Mouse (Mus musculus) CH12.LX (cell line): ENCODE results near the gene Akap1. TPM values are rescaled to one million over a fixed set of nuclear protein-coding genes. Genes with fewer than 3 reads are reported as not detected.

Experiments used
- DNase-seq: peaks from one replicate; pipeline ENCODE4 v3.0.0-alpha.2; 2013; ENCODE audit errors: extremely low read depth
- H3K27ac ChIP-seq: 2 replicates; pipeline ENCODE4 v1.5.1; 2012; ENCODE audit warnings: low read depth, mild to moderate bottlenecking, control low read depth, moderate library complexity; ENCODE audit not compliant: insufficient read depth
- H3K27me3 ChIP-seq: replicated peaks from 2 replicates; pipeline ENCODE3; 2012; ENCODE audit warnings: inconsistent platforms
- H3K36me3 ChIP-seq, 2 experiments: replicated peaks in 1 of 2; 2 replicates each; pipeline versions ENCODE3 to v1.6.1; 2012; ENCODE audit warnings: inconsistent platforms in 1 of 2, low read length in 1 of 2, mild to moderate bottlenecking in 1 of 2, mixed read lengths in 1 of 2, moderate library complexity in 1 of 2; ENCODE audit not compliant: control insufficient read depth in 1 of 2, insufficient read depth in 1 of 2
- H3K4me1 ChIP-seq, 2 experiments: 2 replicates each; pipeline ENCODE4 v1.6.1; 2012; ENCODE audit warnings: inconsistent platforms in 1 of 2, moderate library complexity in 1 of 2; ENCODE audit not compliant: insufficient read depth in 2 of 2, control insufficient read depth in 1 of 2
- H3K4me2 ChIP-seq: 2 replicates; pipeline ENCODE4 v1.6.1; 2012; ENCODE audit warnings: low read depth, mild to moderate bottlenecking, control low read depth; ENCODE audit not compliant: poor library complexity, insufficient read depth, severe bottlenecking
- H3K4me3 ChIP-seq, 3 experiments: fragments of 150-350 bp in 1 of 3; sonication (generic) in 1 of 3; replicated peaks in 1 of 3; 2 replicates each; pipeline versions ENCODE3 to v1.5.1; 2011 to 2012; ENCODE audit warnings: low read depth in 2 of 3, low read length in 2 of 3, mild to moderate bottlenecking in 2 of 3, moderate library complexity in 2 of 3, control low read depth in 1 of 3, improper control_type of control experiment in 1 of 3, inconsistent platforms in 1 of 3, mixed read lengths in 1 of 3; ENCODE audit not compliant: poor library complexity in 1 of 3
- H3K79me2 ChIP-seq: replicated peaks from 2 replicates; pipeline ENCODE4 v1.6.1; 2012; ENCODE audit warnings: mild to moderate bottlenecking, moderate library complexity; ENCODE audit not compliant: control insufficient read depth, poor library complexity, insufficient read depth, severe bottlenecking; ENCODE audit errors: extremely low read depth
- H3K9ac ChIP-seq: 2 replicates; pipeline ENCODE4 v1.6.1; 2012; ENCODE audit warnings: low read depth, mild to moderate bottlenecking, control low read depth, moderate library complexity; ENCODE audit not compliant: insufficient read depth
- H3K9me3 ChIP-seq: replicated peaks from 2 replicates; pipeline ENCODE3; 2012; ENCODE audit warnings: low read length, inconsistent platforms, mixed read lengths
- CHD1 ChIP-seq: IDR thresholded peaks from 2 replicates; pipeline ENCODE4 v1.6.1; 2012; ENCODE audit warnings: low read depth, low read length, improper control_type of control experiment, inconsistent platforms
- E2F4 ChIP-seq: IDR thresholded peaks from 2 replicates; pipeline ENCODE4 v1.6.1; 2011; ENCODE audit warnings: low read depth, low read length, improper control_type of control experiment; ENCODE audit not compliant: insufficient replicate concordance
- ELF1 ChIP-seq: IDR thresholded peaks from 2 replicates; pipeline ENCODE4 v1.6.1; 2014; ENCODE audit warnings: low read depth, mild to moderate bottlenecking, inconsistent platforms, low read length, improper control_type of control experiment
- EP300 ChIP-seq: IDR thresholded peaks from 2 replicates; pipeline ENCODE4 v1.6.1; 2011; ENCODE audit warnings: low read length, improper control_type of control experiment
- ETS1 ChIP-seq: conservative IDR thresholded peaks from 2 replicates; pipeline ENCODE4 v1.6.1; 2012; ENCODE audit warnings: low read depth, mild to moderate bottlenecking, inconsistent platforms, low read length, improper control_type of control experiment, moderate library complexity
- GABPA ChIP-seq: IDR thresholded peaks from 2 replicates; pipeline ENCODE4 v1.6.1; 2012; ENCODE audit warnings: low read depth, low read length, improper control_type of control experiment, inconsistent platforms; ENCODE audit not compliant: insufficient replicate concordance
- HCFC1 ChIP-seq: IDR thresholded peaks from 2 replicates; pipeline ENCODE4 v1.6.1; 2012; ENCODE audit warnings: low read depth, mild to moderate bottlenecking, inconsistent platforms, low read length, improper control_type of control experiment
- JUND ChIP-seq: conservative IDR thresholded peaks from 2 replicates; pipeline ENCODE4 v1.6.1; 2011; ENCODE audit warnings: low read depth, low read length, improper control_type of control experiment
- MEF2A ChIP-seq: IDR thresholded peaks from 2 replicates; pipeline ENCODE4 v1.6.1; 2014; ENCODE audit warnings: low read depth, mild to moderate bottlenecking, inconsistent platforms, low read length, improper control_type of control experiment, borderline replicate concordance
- MYC ChIP-seq: IDR thresholded peaks from 2 replicates; pipeline ENCODE4 v1.6.1; 2011; ENCODE audit warnings: low read depth, mild to moderate bottlenecking, improper control_type of control experiment, low read length
- NELFE ChIP-seq: IDR thresholded peaks from 2 replicates; pipeline ENCODE4 v1.6.1; 2011; ENCODE audit warnings: low read depth, low read length, improper control_type of control experiment
- PAX5 ChIP-seq: IDR thresholded peaks from 2 replicates; pipeline ENCODE4 v1.6.1; 2012; ENCODE audit warnings: low read length, inconsistent platforms, mixed read lengths
- POLR2A ChIP-seq: IDR thresholded peaks from 2 replicates; pipeline ENCODE4 v1.6.1; 2011; ENCODE audit warnings: low read depth, mild to moderate bottlenecking, improper control_type of control experiment, low read length
- RAD21 ChIP-seq: IDR thresholded peaks from 2 replicates; pipeline ENCODE4 v1.6.1; 2011; ENCODE audit warnings: low read depth, mild to moderate bottlenecking, low read length, improper control_type of control experiment, moderate library complexity
- SIN3A ChIP-seq: IDR thresholded peaks from 2 replicates; pipeline ENCODE4 v1.6.1; 2012; ENCODE audit warnings: low read length, improper control_type of control experiment, inconsistent platforms
- TBP ChIP-seq: conservative IDR thresholded peaks from 2 replicates; pipeline ENCODE4 v1.6.1; 2011; ENCODE audit warnings: low read depth, low read length, improper control_type of control experiment
- USF2 ChIP-seq: conservative IDR thresholded peaks from 2 replicates; pipeline ENCODE4 v1.6.1; 2011; ENCODE audit warnings: low read depth, low read length, improper control_type of control experiment
- ZC3H11A ChIP-seq: IDR thresholded peaks from 2 replicates; pipeline ENCODE4 v1.6.1; 2012; ENCODE audit warnings: low read depth, mild to moderate bottlenecking, inconsistent platforms, low read length, improper control_type of control experiment
- dilution Hi-C: fragments of 300-500 bp; cut with MboI; formaldehyde crosslinking; loops from 2 replicates; pipeline ENCODE4 v1.14.3; 2020; ENCODE audit warnings: low sequenced_read_pairs; ENCODE audit not compliant: extremely low pct_unique_long_range_greater_than_20kb, extremely low pct_ligation_motif_present
- in situ Hi-C: fragments of 300-500 bp; cut with MboI; formaldehyde crosslinking; loops from 3 replicates; pipeline ENCODE4 v1.14.3; 2019; ENCODE audit warnings: low sequenced_read_pairs, low pct_ligation_motif_present, low pct_unique_long_range_greater_than_20kb, mixed read lengths
- polyA plus RNA-seq: library from polyadenylated mRNA; unstranded; fragments of >175 nt; gene quantifications from 2 replicates; pipeline ENCODE4 v1.2.1, GENCODE M21; 2012; ENCODE audit warnings: low read depth; ENCODE audit not compliant: insufficient read length
- total RNA-seq, 2 experiments: library from RNA; depleted of rRNA; stranded (reverse); fragments of 300-350 nt in 1 of 2; fragments of >200 nt in 1 of 2; gene quantifications; 2 replicates each; pipeline ENCODE4 v1.2.3; 2012 to 2014

Akap1 gene
- total and polyA plus RNA-seq, 3 experiments = 46.4 to 54.8 (median 51.6) TPM

DNA sequence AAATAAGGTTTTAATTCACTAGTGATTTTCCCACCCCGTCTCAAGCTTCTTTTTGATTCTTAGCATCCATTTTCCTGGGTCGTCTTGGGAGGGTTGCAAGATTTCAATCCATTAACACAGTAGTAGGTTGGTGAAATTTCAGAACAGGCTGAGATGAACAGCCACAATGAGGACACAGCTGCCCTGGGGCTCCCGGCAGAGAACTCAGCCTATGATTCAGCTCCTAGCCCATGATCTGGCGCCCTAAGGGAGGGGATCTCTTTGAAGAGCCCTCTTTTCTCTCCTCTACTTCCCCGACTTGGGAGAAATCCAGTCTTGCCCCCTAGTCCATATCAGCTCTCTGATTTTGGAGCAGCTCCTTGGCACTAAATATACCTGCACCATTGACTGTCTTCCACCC lies 41.9 kb downstream of the Akap1 start:
- in situ Hi-C loops = loop anchor here (5.0 to 10.0 kb wide), 3 partner anchors 265 to 568 kb away; partner anchors contain the start of gene Ccdc182
- no peaks in the 10 kb centered on the region for H3K79me2 ChIP-seq
- no peak overlapping the region for H3K27ac ChIP-seq
- H3K4me2 ChIP-seq = no peak overlapping the region
- no peak overlapping the region for H3K9ac ChIP-seq
- dilution Hi-C loops = no loop called here
- H3K9me3 ChIP-seq = no peaks in the 10 kb centered on the region
- peaks cover 5% of the 10 kb centered on the region for H3K27me3 ChIP-seq
- H3K4me3 ChIP-seq = no peak overlapping the region
- TF ChIP-seq MYC (no peak), RAD21 (no peak), GABPA (no peak), ELF1 (no peak), PAX5 (no peak), USF2 (no peak), POLR2A (no peak)
- H3K36me3 ChIP-seq = no peaks in the 10 kb centered on the region
- peaks cover 4 to 10% of the 10 kb centered on the region in 2 experiments for H3K4me1 ChIP-seq
- DNase-seq = no peak

DNA sequence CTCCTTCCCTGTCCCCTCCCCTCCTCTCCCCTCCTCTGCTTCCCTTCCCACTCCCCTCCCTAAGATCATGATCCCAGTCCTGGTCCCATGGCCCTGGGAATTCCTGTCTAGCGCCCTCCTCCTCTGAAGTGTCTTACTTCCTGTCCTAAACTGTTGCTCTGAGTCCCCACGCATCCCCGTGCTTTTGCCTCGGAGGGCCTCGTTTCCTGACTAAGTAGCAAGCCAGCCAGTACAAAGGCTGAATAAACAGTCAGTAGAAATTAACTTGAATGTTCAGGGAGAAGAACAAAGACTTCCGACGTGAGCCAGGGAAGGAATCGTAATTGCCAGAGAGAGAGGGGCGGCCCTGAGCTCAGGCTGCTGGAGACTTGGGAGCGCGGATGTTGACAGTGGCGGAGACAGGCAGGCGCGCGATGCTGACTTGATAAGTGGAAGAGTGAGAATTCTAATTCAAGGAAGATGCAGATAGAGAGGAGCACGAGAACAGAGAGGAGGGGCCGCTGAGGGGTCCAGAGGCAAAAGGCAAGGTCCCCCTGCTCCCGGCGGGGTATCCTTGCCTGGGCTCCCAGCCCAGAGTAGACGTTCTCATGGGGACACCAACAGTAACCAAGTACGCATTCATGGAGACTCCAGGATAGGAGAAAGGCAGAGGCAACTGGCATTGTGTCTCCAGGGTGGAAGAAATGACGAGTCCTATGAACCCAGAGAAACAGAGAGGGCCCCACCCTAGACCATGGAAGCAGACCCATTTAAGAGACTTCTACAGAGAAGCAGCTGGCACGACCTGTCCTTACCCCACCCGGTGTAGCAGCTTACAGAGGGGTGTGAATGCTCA lies 43.4 kb downstream of the Akap1 start:
- Histone ChIP-seq H3K36me3 (no peaks in the 10 kb centered on the region), H3K27ac (no peak overlapping the region), H3K4me1 (peaks cover 13 to 26% of the 10 kb centered on the region in 2 experiments), H3K9me3 (no peaks in the 10 kb centered on the region), H3K9ac (no peak overlapping the region), H3K27me3 (peaks cover 5% of the 10 kb centered on the region), H3K4me2 (no peak overlapping the region), H3K4me3 (no peak overlapping the region), H3K79me2 (no peaks in the 10 kb centered on the region)
- in situ Hi-C loops = loop anchor here (5.0 to 10.0 kb wide), 3 partner anchors 264 to 566 kb away; partner anchors contain the start of gene Ccdc182
- dilution Hi-C loops = no loop called here
- TF ChIP-seq MEF2A = no peak
- no peak for TF ChIP-seq SIN3A
- TF ChIP-seq HCFC1 = no peak
- no peak for TF ChIP-seq ETS1
- TF ChIP-seq JUND = no peak
- TF ChIP-seq NELFE = no peak
- no peak for TF ChIP-seq ZC3H11A
- TF ChIP-seq CHD1 = no peak
- TF ChIP-seq E2F4 = no peak
- TF ChIP-seq EP300 = no peak
- no peak for TF ChIP-seq USF2
- no peak for TF ChIP-seq PAX5
- no peak for TF ChIP-seq TBP
- no peak for DNase-seq
